In genomic region chrX:106920175-106920827, GRCm38 (mm10) we compare ENCODE assay signal across 8 mouse cellular contexts. TPM values are rescaled to one million over a fixed set of nuclear protein-coding genes. Genes with fewer than 3 reads are reported as not detected.
A peak's percentile ranks its signal among the peaks of the same experiment; 100 is the strongest.
DNase-seq lines count a peak whose midpoint lies in the region; ATAC-seq and TF ChIP-seq lines count a peak whose summit lies in the region.

TSS of gene Lpar4 (plus strand) at chrX:106920625.

- no peaks in the 10 kb centered on the region for H3K79me2 ChIP-seq in CH12.LX (replicated peaks; ENCODE audit: control insufficient read depth, extremely low read depth, insufficient read depth, poor library complexity, severe bottlenecking)

- dilution Hi-C loops in CH12.LX (cut with MboI; ENCODE audit: extremely low pct_ligation_motif_present, extremely low pct_unique_long_range_greater_than_20kb, low sequenced_read_pairs), result no loop called here

- no peak for TF ChIP-seq RAD21 in CH12.LX (IDR thresholded peaks at IDR 0.05; ENCODE audit: low read depth, low read length)

- no peaks in the 10 kb centered on the region for H3K4me1 ChIP-seq in CH12.LX (ENCODE audit: control insufficient read depth in 1 of 2, insufficient read depth in 2 of 2)
- H3K4me1 ChIP-seq in forebrain, embryonic 11.5 days (replicated peaks; ENCODE audit: control insufficient read depth, insufficient read depth, low read length), result no peaks in the 10 kb centered on the region
- H3K4me1 ChIP-seq in megakaryocyte, embryonic 14.5 days, result no peaks in the 10 kb centered on the region
- no peaks in the 10 kb centered on the region for H3K4me1 ChIP-seq in stomach, postnatal 0 days (replicated peaks; ENCODE audit: control insufficient read depth, insufficient read depth)

- no peaks in the 10 kb centered on the region for H3K36me3 ChIP-seq in CH12.LX (replicated peaks in 1 of 2; ENCODE audit: control insufficient read depth in 1 of 2, insufficient read depth in 1 of 2, low read length in 1 of 2)
- no peaks in the 10 kb centered on the region for H3K36me3 ChIP-seq in forebrain, embryonic 11.5 days (ENCODE audit: control insufficient read depth, insufficient read depth, low read length)
- no peaks in the 10 kb centered on the region for H3K36me3 ChIP-seq in megakaryocyte, embryonic 14.5 days (replicated peaks; ENCODE audit: low read length)
- no peaks in the 10 kb centered on the region for H3K36me3 ChIP-seq in stomach, postnatal 0 days (ENCODE audit: control insufficient read depth, insufficient read depth, low read length)

- TF ChIP-seq POLR2A in CH12.LX (IDR thresholded peaks at IDR 0.05; ENCODE audit: low read depth, low read length), result no peak

- TF ChIP-seq CTCF in CH12.LX (conservative IDR thresholded peaks at IDR 0.05 in 1 of 2, IDR thresholded peaks at IDR 0.05 in 1 of 2; ENCODE audit: low read depth in 2 of 2, low read length in 2 of 2), result no peak
- no peak for TF ChIP-seq CTCF in stomach, postnatal 0 days (IDR thresholded peaks at IDR 0.05; ENCODE audit: low read depth)

- WGBS in forebrain, embryonic 11.5 days, result 18% methylated on average over 11 of the region's 11 CpGs
- 11% methylated on average over 11 of the region's 11 CpGs for WGBS in stomach, postnatal 0 days

- no peak for TF ChIP-seq EP300 in CH12.LX (IDR thresholded peaks at IDR 0.05; ENCODE audit: low read length)
- no peak for TF ChIP-seq EP300 in stomach, postnatal 0 days (optimal IDR thresholded peaks at IDR 0.05)

- no peak for DNase-seq in CH12.LX (ENCODE audit: extremely low read depth)
- DNase-seq in Muller cell, postnatal 12 days (ENCODE audit: inconsistent ontology term), result peak; percentile 52
- DNase-seq in forebrain, embryonic 11.5 days (ENCODE audit: low spot score), result peak; percentile 79
- peak; percentile 35 to 40 for DNase-seq in heart, postnatal 14 days
- peak; percentile 1 to 15 for DNase-seq in layer of hippocampus, postnatal 14 days (ENCODE audit: low spot score in 2 of 2)
- peak; percentile 22 for DNase-seq in stomach, postnatal 0 days (ENCODE audit: low spot score)
- no peak for DNase-seq in left cerebral cortex, adult 11 months (ENCODE audit: low spot score)

- peak within 1 kb of the TSS in 2 of 3 experiments; percentile 20 to 21 for H3K4me3 ChIP-seq in CH12.LX (replicated peaks in 1 of 3; ENCODE audit: low read depth in 2 of 3, low read length in 2 of 3, poor library complexity in 1 of 3)
- peak within 1 kb of the TSS; percentile 32 for H3K4me3 ChIP-seq in forebrain, embryonic 11.5 days (ENCODE audit: low read depth, low read length)
- peak within 1 kb of the TSS; percentile 86 for H3K4me3 ChIP-seq in megakaryocyte, embryonic 14.5 days (replicated peaks)
- peak within 1 kb of the TSS; percentile 33 for H3K4me3 ChIP-seq in stomach, postnatal 0 days (ENCODE audit: low read depth, low read length)

- intact Hi-C loops in heart, postnatal 14 days (cut with DNase I), result no loop called here

- in situ Hi-C loops in CH12.LX (cut with MboI; ENCODE audit: low pct_ligation_motif_present, low pct_unique_long_range_greater_than_20kb, low sequenced_read_pairs), result no loop called here

- peak; percentile 96 for ATAC-seq in forebrain, embryonic 11.5 days (replicated peaks; ENCODE audit: low FRiP score)
- no peak for ATAC-seq in stomach, postnatal 0 days (ENCODE audit: low FRiP score, low TSS enrichment)

- H3K9ac ChIP-seq in CH12.LX (ENCODE audit: insufficient read depth, low read depth), result peak within 1 kb of the TSS; percentile 56; the same call in 1 of the 2 replicates
- H3K9ac ChIP-seq in forebrain, embryonic 11.5 days (ENCODE audit: low read length), result peak within 1 kb of the TSS; percentile 47; the same call in 1 of the 2 replicates
- H3K9ac ChIP-seq in stomach, postnatal 0 days (ENCODE audit: low read length), result peak within 1 kb of the TSS; percentile 28

- no peaks in the 10 kb centered on the region for H3K27me3 ChIP-seq in CH12.LX (replicated peaks)
- H3K27me3 ChIP-seq in forebrain, embryonic 11.5 days (ENCODE audit: control insufficient read depth, insufficient read depth, low read length), result no peaks in the 10 kb centered on the region
- peaks cover 4% of the 10 kb centered on the region for H3K27me3 ChIP-seq in megakaryocyte, embryonic 14.5 days (replicated peaks)
- H3K27me3 ChIP-seq in stomach, postnatal 0 days (ENCODE audit: control insufficient read depth, insufficient read depth, low read length), result no peaks in the 10 kb centered on the region

- peak within 1 kb of the TSS; percentile 50 for H3K4me2 ChIP-seq in CH12.LX (ENCODE audit: insufficient read depth, low read depth, poor library complexity, severe bottlenecking)
- H3K4me2 ChIP-seq in forebrain, embryonic 11.5 days (ENCODE audit: low read depth, low read length, severe bottlenecking), result peak within 1 kb of the TSS; percentile 34; the same call in 1 of the 2 replicates
- peak within 1 kb of the TSS; percentile 46 for H3K4me2 ChIP-seq in stomach, postnatal 0 days (replicated peaks; ENCODE audit: low read depth)

- H3K27ac ChIP-seq in CH12.LX (ENCODE audit: insufficient read depth, low read depth), result no peak within 1 kb of the TSS
- peak within 1 kb of the TSS; percentile 74; the same call in 1 of the 2 replicates for H3K27ac ChIP-seq in forebrain, embryonic 11.5 days (ENCODE audit: low read depth, low read length)
- H3K27ac ChIP-seq in stomach, postnatal 0 days (replicated peaks), result peak within 1 kb of the TSS; percentile 30

- H3K9me3 ChIP-seq in CH12.LX (replicated peaks; ENCODE audit: low read length), result no peaks in the 10 kb centered on the region
- no peaks in the 10 kb centered on the region for H3K9me3 ChIP-seq in forebrain, embryonic 11.5 days (ENCODE audit: control insufficient read depth, low read length)
- H3K9me3 ChIP-seq in megakaryocyte, embryonic 14.5 days, result no peaks in the 10 kb centered on the region
- no peaks in the 10 kb centered on the region for H3K9me3 ChIP-seq in stomach, postnatal 0 days (ENCODE audit: control insufficient read depth, low read length)

TF ChIP-seq in CH12.LX, 34 proteins besides CTCF, POLR2A, EP300 and RAD21:
- TF ChIP-seq UBTF (IDR thresholded peaks at IDR 0.05; ENCODE audit: low read depth, low read length), result no peak
- TF ChIP-seq ELF1 (IDR thresholded peaks at IDR 0.05; ENCODE audit: low read depth, low read length), result no peak
- TF ChIP-seq SIN3A (IDR thresholded peaks at IDR 0.05; ENCODE audit: low read length), result no peak
- TF ChIP-seq RCOR1 (conservative IDR thresholded peaks at IDR 0.05; ENCODE audit: low read depth, low read length), result no peak
- no peak for TF ChIP-seq CHD1 (IDR thresholded peaks at IDR 0.05; ENCODE audit: low read depth, low read length)
- TF ChIP-seq TCF12 (IDR thresholded peaks at IDR 0.05; ENCODE audit: low read depth, low read length), result no peak
- TF ChIP-seq ZKSCAN1 (IDR thresholded peaks at IDR 0.05; ENCODE audit: borderline replicate concordance, low read depth, low read length), result no peak
- TF ChIP-seq POLR2AphosphoS2 (IDR thresholded peaks at IDR 0.05; ENCODE audit: low read depth, low read length), result no peak
- no peak for TF ChIP-seq MEF2A (IDR thresholded peaks at IDR 0.05; ENCODE audit: borderline replicate concordance, low read depth, low read length)
- no peak for TF ChIP-seq USF2 (conservative IDR thresholded peaks at IDR 0.05; ENCODE audit: low read depth, low read length)
- no peak for TF ChIP-seq PAX5 (IDR thresholded peaks at IDR 0.05; ENCODE audit: low read length)
- TF ChIP-seq GABPA (IDR thresholded peaks at IDR 0.05; ENCODE audit: insufficient replicate concordance, low read depth, low read length), result no peak
- TF ChIP-seq JUND (conservative IDR thresholded peaks at IDR 0.05; ENCODE audit: low read depth, low read length), result no peak

RNA-seq across cellular contexts. Expression of gene Lpar4, which starts in this region (rescaled TPM):
- total RNA-seq in CH12.LX (2012; rRNA removed) (0.25 and 0.29 TPM in 2 replicates), CH12.LX (2014; rRNA removed) (not detected in 2 replicates)
- polyA plus RNA-seq in CH12.LX (2012; ENCODE audit: insufficient read length, low read depth), result not detected in 2 replicates
- 12.8 and 13.3 TPM in 2 replicates for polyA plus RNA-seq in forebrain, embryonic 11.5 days (2014; fragmentation: Nextera tagmentation; extraction: Ambion mirVana)
- total RNA-seq in heart, postnatal 14 days (2021), result 1 to 10 TPM; 4.4 to 5.2 TPM
- total RNA-seq in layer of hippocampus, postnatal 14 days (2021), result 1 to 10 TPM; 2.1 to 2.4 TPM
- 0.02 TPM in 1 of 2 replicates, not detected in the other for polyA plus RNA-seq in megakaryocyte, embryonic 14.5 days (2012; ENCODE audit: insufficient read depth, low replicate concordance)
- 6.9 and 7.1 TPM in 2 replicates for polyA plus RNA-seq in stomach, postnatal 0 days (2015; fragmentation: Nextera tagmentation; extraction: Ambion mirVana)

Comparison
In these comparisons a context has a peak if more than half of its experiments do, and no peak if none do; other contexts are left out.
1. DNase-seq: peak in Muller cell, postnatal 12 days (single experiment), forebrain, embryonic 11.5 days (single experiment), heart, postnatal 14 days (2 of 2), layer of hippocampus, postnatal 14 days (2 of 2) and stomach, postnatal 0 days (single experiment); none in CH12.LX (single experiment) and left cerebral cortex, adult 11 months (single experiment).
2. H3K4me3 ChIP-seq: peak in every context shown above with its lines; median percentile 86 in megakaryocyte, embryonic 14.5 days; 33 in stomach, postnatal 0 days; 32 in forebrain, embryonic 11.5 days; 20 in CH12.LX.
3. Peak in every context shown above with its lines, with median percentiles within 50 percentile points of each other: H3K4me2 ChIP-seq and H3K9ac ChIP-seq.